Mouse (Mus musculus): Measurements from ENCODE around the gene Zfp526. TPM values are rescaled to one million over a fixed set of nuclear protein-coding genes. Genes with fewer than 3 reads are reported as not detected.

Zfp526 gene
- polyA plus RNA-seq, 1 experiment from 2014 or later = 2.3 TPM

- no peaks in the 10 kb centered on the region for H3K36me3 ChIP-seq
- WGBS = 28% methylated on average over 21 of the region's 21 CpGs
- no peaks in the 10 kb centered on the region for H3K4me1 ChIP-seq
- H3K9ac ChIP-seq (replicated peaks) = no peak overlapping the region; the same call in 1 of the 2 replicates
- no peak overlapping the region for H3K4me2 ChIP-seq (replicated peaks)
- H3K9me3 ChIP-seq = no peaks in the 10 kb centered on the region
- H3K27me3 ChIP-seq = peaks cover 32% of the 10 kb centered on the region
- H3K4me3 ChIP-seq = no peak overlapping the region
- ATAC-seq (ENCODE audit: low FRiP score, low read depth) = peak; percentile 86
- no peak overlapping the region for H3K27ac ChIP-seq (replicated peaks)
These were observed 33.3 kb upstream of the Zfp526 start for GRCm38 (mm10) chr7:25187662-25188650.

- Histone ChIP-seq H3K27me3 (peaks cover 5% of the 10 kb centered on the region; the same call in 1 of the 2 replicates), H3K9me3 (no peaks in the 10 kb centered on the region), H3K36me3 (no peaks in the 10 kb centered on the region), H3K27ac (replicated peaks) (no peak overlapping the region), H3K9ac (replicated peaks) (no peak overlapping the region), H3K4me2 (replicated peaks) (no peak overlapping the region), H3K4me3 (no peak overlapping the region), H3K4me1 (no peaks in the 10 kb centered on the region)
- WGBS = 92% methylated on average over 11 of the region's 11 CpGs
- no peak for ATAC-seq (ENCODE audit: low FRiP score, low read depth)
These were observed 30.4 kb upstream of the Zfp526 start for GRCm38 (mm10) chr7:25190806-25191205.

GRCm38 (mm10) chr7:25192110-25192509 is 29.1 kb upstream of the Zfp526 start:
- no peaks in the 10 kb centered on the region for H3K9me3 ChIP-seq
- peaks cover 5% of the 10 kb centered on the region; the same call in 1 of the 2 replicates for H3K27me3 ChIP-seq
- H3K4me3 ChIP-seq = no peak overlapping the region
- no peak overlapping the region for H3K27ac ChIP-seq (replicated peaks)
- no peak overlapping the region for H3K4me2 ChIP-seq (replicated peaks)
- no peak overlapping the region for H3K9ac ChIP-seq (replicated peaks)
- H3K4me1 ChIP-seq = no peaks in the 10 kb centered on the region
- no peak for ATAC-seq (ENCODE audit: low FRiP score, low read depth)
- WGBS = 75% methylated on average over 8 of the region's 8 CpGs
- no peaks in the 10 kb centered on the region for H3K36me3 ChIP-seq

GRCm38 (mm10) chr7:25195148-25195547 is 26.1 kb upstream of the Zfp526 start:
- H3K36me3 ChIP-seq = no peaks in the 10 kb centered on the region; the same call in 1 of the 2 replicates
- 87% methylated on average over 3 of the region's 3 CpGs for WGBS
- no peak for ATAC-seq (ENCODE audit: low FRiP score, low read depth)
- H3K4me1 ChIP-seq = no peaks in the 10 kb centered on the region
- H3K4me2 ChIP-seq (replicated peaks) = no peak overlapping the region
- H3K4me3 ChIP-seq = no peak overlapping the region
- no peak overlapping the region for H3K27ac ChIP-seq (replicated peaks)
- no peaks in the 10 kb centered on the region for H3K9me3 ChIP-seq
- no peaks in the 10 kb centered on the region for H3K27me3 ChIP-seq
- no peak overlapping the region for H3K9ac ChIP-seq (replicated peaks)

- Histone ChIP-seq H3K36me3 (no peaks in the 10 kb centered on the region; the same call in 1 of the 2 replicates), H3K27ac (replicated peaks) (no peak overlapping the region), H3K4me2 (replicated peaks) (no peak overlapping the region), H3K4me1 (no peaks in the 10 kb centered on the region), H3K27me3 (no peaks in the 10 kb centered on the region), H3K4me3 (no peak overlapping the region), H3K9me3 (no peaks in the 10 kb centered on the region), H3K9ac (replicated peaks) (no peak overlapping the region)
- WGBS = 92% methylated on average over 9 of the region's 9 CpGs
- ATAC-seq (ENCODE audit: low FRiP score, low read depth) = no peak
These were observed 25.1 kb upstream of the Zfp526 start for GRCm38 (mm10) chr7:25196107-25196506.

- Histone ChIP-seq H3K36me3 (peaks cover 4% of the 10 kb centered on the region; the same call in 1 of the 2 replicates), H3K27ac (replicated peaks) (no peak overlapping the region), H3K9ac (replicated peaks) (no peak overlapping the region), H3K9me3 (no peaks in the 10 kb centered on the region), H3K4me2 (replicated peaks) (no peak overlapping the region), H3K4me3 (no peak overlapping the region), H3K4me1 (no peaks in the 10 kb centered on the region), H3K27me3 (no peaks in the 10 kb centered on the region)
- ATAC-seq (ENCODE audit: low FRiP score, low read depth) = no peak
- 78% methylated on average over 10 of the region's 10 CpGs for WGBS
These were observed 23.7 kb upstream of the Zfp526 start for GRCm38 (mm10) chr7:25197384-25198018.

- Histone ChIP-seq H3K36me3 (peaks cover 27% of the 10 kb centered on the region), H3K9me3 (no peaks in the 10 kb centered on the region), H3K4me1 (no peaks in the 10 kb centered on the region), H3K9ac (replicated peaks) (no peak overlapping the region), H3K4me3 (no peak overlapping the region), H3K27me3 (no peaks in the 10 kb centered on the region), H3K27ac (replicated peaks) (no peak overlapping the region), H3K4me2 (replicated peaks) (no peak overlapping the region)
- no peak for ATAC-seq (ENCODE audit: low FRiP score, low read depth)
- 91% methylated on average over 20 of the region's 20 CpGs for WGBS
These were observed 17.6 kb upstream of the Zfp526 start for GRCm38 (mm10) chr7:25203624-25204023.

- no peak overlapping the region for H3K9ac ChIP-seq (replicated peaks)
- H3K9me3 ChIP-seq = no peaks in the 10 kb centered on the region
- H3K4me2 ChIP-seq (replicated peaks) = no peak overlapping the region
- no peak overlapping the region for H3K4me3 ChIP-seq
- H3K36me3 ChIP-seq = peaks cover 42% of the 10 kb centered on the region
- no peaks in the 10 kb centered on the region for H3K27me3 ChIP-seq
- H3K27ac ChIP-seq (replicated peaks) = no peak overlapping the region
- WGBS = 89% methylated on average over 16 of the region's 16 CpGs
- no peaks in the 10 kb centered on the region for H3K4me1 ChIP-seq
- no peak for ATAC-seq (ENCODE audit: low FRiP score, low read depth)
These were observed 15.7 kb upstream of the Zfp526 start for GRCm38 (mm10) chr7:25205355-25206093.

GRCm38 (mm10) chr7:25206094-25206830 is 15.0 kb upstream of the Zfp526 start:
- Histone ChIP-seq H3K9me3 (no peaks in the 10 kb centered on the region), H3K4me1 (no peaks in the 10 kb centered on the region), H3K4me3 (no peak overlapping the region), H3K27ac (replicated peaks) (no peak overlapping the region), H3K36me3 (peaks cover 49% of the 10 kb centered on the region), H3K9ac (replicated peaks) (no peak overlapping the region), H3K27me3 (no peaks in the 10 kb centered on the region), H3K4me2 (replicated peaks) (no peak overlapping the region)
- no peak for ATAC-seq (ENCODE audit: low FRiP score, low read depth)
- WGBS = 90% methylated on average over 16 of the region's 16 CpGs

- Histone ChIP-seq H3K4me3 (no peak overlapping the region), H3K4me1 (no peaks in the 10 kb centered on the region), H3K4me2 (replicated peaks) (no peak overlapping the region), H3K27ac (replicated peaks) (no peak overlapping the region), H3K9me3 (no peaks in the 10 kb centered on the region), H3K9ac (replicated peaks) (0 out of 2 replicates have a peak overlapping the region, but pooled peaks have one; percentile 20), H3K27me3 (no peaks in the 10 kb centered on the region), H3K36me3 (peaks cover 42% of the 10 kb centered on the region)
- no peak for ATAC-seq (ENCODE audit: low FRiP score, low read depth)
- 86% methylated on average over 3 of the region's 3 CpGs for WGBS
These were observed 12.0 kb upstream of the Zfp526 start for GRCm38 (mm10) chr7:25209161-25209622.

GRCm38 (mm10) chr7:25210482-25210881 is 10.7 kb upstream of the Zfp526 start:
- no peaks in the 10 kb centered on the region for H3K9me3 ChIP-seq
- WGBS = 86% methylated on average over 4 of the region's 4 CpGs
- no peak overlapping the region for H3K4me3 ChIP-seq
- no peak for ATAC-seq (ENCODE audit: low FRiP score, low read depth)
- no peak overlapping the region for H3K4me2 ChIP-seq (replicated peaks)
- no peaks in the 10 kb centered on the region for H3K4me1 ChIP-seq
- H3K9ac ChIP-seq (replicated peaks) = no peak overlapping the region
- peaks cover 49% of the 10 kb centered on the region for H3K36me3 ChIP-seq
- H3K27me3 ChIP-seq = no peaks in the 10 kb centered on the region
- H3K27ac ChIP-seq (replicated peaks) = no peak overlapping the region
